Mouse (Mus musculus): ENCODE results near the gene Gm49510. TPM values are rescaled to one million over a fixed set of nuclear protein-coding genes. Genes with fewer than 3 reads are reported as not detected.

The Gm49510 gene
- polyA plus RNA-seq, 1 experiment: 8.0 TPM

DNA sequence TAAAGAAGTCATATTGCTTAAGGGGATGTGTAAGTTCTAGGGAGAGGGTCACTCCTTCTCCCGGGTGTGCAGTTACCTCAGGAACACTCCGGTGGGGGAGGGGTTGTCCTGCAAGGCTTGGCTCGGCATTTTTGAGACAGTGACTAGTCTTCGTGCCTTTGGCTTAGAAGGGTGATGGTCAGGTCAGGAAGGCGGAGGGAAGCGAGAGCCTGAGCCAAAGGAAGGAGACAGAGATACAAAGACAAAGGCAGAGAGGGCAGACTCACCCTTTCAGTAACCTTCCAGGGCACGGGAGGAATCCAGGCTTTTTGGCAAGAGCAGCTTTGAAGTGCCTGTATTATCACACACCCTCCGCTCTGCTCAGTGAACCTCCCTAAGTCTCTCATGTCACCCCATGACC, 25.7 kb downstream of the Gm49510 start:
- peaks cover 16% of the 10 kb centered on the region for H3K36me3 ChIP-seq (replicated peaks; ENCODE audit: low read length)
- H3K4me1 ChIP-seq: peaks cover 89% of the 10 kb centered on the region
- H3K27me3 ChIP-seq (replicated peaks): peaks cover 23% of the 10 kb centered on the region
- TF ChIP-seq FLI1 (IDR thresholded peaks at IDR 0.05; ENCODE audit: low read length) (no peak), GATA1 (IDR thresholded peaks at IDR 0.05; ENCODE audit: borderline replicate concordance, low read length) (no peak)
- H3K9me3 ChIP-seq: peaks cover 11% of the 10 kb centered on the region
- H3K4me3 ChIP-seq (replicated peaks): no peak overlapping the region

- Histone ChIP-seq H3K27me3 (replicated peaks) (peaks cover 21% of the 10 kb centered on the region), H3K4me1 (peaks cover 93% of the 10 kb centered on the region), H3K9me3 (peaks cover 10% of the 10 kb centered on the region), H3K4me3 (replicated peaks) (peak within 1 kb of the TSS; percentile 89), H3K36me3 (replicated peaks; ENCODE audit: low read length) (peaks cover 17% of the 10 kb centered on the region)
- TF ChIP-seq FLI1 (IDR thresholded peaks at IDR 0.05; ENCODE audit: low read length) (no peak), GATA1 (IDR thresholded peaks at IDR 0.05; ENCODE audit: borderline replicate concordance, low read length) (no peak)
Measured at GRCm38 (mm10) chr15:78926021-78926919, 26.8 kb downstream of the Gm49510 start, which contains the start of gene Lgals1. Gene Lgals1, plus strand, starts transcription at chr15:78926725.

DNA sequence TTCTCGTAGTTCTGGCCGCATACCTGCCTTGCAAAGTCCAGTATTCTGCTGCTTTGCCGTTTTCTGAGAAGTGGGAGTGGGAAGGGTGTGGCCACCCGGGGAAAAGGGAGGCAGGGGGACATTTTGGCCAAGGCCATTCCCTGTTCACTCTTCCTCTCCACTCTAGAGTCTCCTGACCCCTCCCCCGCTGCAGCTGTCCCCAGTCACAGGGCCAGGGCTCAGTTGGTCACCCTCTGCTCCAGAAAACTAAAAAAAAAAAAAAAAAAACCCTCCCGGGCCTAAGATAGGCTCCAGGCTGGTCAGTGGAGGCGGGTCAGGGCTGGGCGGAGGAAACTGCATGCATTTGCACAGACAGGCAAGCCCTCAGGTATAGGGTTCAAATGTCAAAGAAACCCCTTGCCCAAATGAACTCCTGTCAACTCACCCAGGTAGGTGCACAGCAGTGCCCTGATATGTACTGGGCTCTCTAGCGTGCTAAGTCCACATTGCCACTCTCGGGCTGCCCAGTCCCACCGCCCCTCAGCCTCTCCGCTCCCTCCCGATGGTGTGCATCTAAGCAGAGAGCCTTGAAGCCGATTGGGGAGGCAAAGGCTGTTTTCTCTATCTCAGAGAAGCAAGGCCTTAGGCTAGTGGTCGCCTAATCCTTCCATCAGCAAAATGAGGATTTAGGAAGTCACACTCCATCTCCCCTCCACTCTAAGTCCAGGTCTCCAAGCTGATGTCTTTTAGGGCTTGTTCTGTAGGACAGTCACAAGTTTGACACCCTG, 27.7 kb downstream of the Gm49510 start:
- Histone ChIP-seq H3K4me3 (replicated peaks) (peak overlapping the region; percentile 89), H3K36me3 (replicated peaks; ENCODE audit: low read length) (peaks cover 12% of the 10 kb centered on the region), H3K4me1 (peaks cover 89% of the 10 kb centered on the region), H3K27me3 (replicated peaks) (peaks cover 15% of the 10 kb centered on the region), H3K9me3 (peaks cover 1% of the 10 kb centered on the region; the same call in 1 of the 2 replicates)
- TF ChIP-seq GATA1 (IDR thresholded peaks at IDR 0.05; ENCODE audit: borderline replicate concordance, low read length) (no peak), FLI1 (IDR thresholded peaks at IDR 0.05; ENCODE audit: low read length) (no peak)

DNA sequence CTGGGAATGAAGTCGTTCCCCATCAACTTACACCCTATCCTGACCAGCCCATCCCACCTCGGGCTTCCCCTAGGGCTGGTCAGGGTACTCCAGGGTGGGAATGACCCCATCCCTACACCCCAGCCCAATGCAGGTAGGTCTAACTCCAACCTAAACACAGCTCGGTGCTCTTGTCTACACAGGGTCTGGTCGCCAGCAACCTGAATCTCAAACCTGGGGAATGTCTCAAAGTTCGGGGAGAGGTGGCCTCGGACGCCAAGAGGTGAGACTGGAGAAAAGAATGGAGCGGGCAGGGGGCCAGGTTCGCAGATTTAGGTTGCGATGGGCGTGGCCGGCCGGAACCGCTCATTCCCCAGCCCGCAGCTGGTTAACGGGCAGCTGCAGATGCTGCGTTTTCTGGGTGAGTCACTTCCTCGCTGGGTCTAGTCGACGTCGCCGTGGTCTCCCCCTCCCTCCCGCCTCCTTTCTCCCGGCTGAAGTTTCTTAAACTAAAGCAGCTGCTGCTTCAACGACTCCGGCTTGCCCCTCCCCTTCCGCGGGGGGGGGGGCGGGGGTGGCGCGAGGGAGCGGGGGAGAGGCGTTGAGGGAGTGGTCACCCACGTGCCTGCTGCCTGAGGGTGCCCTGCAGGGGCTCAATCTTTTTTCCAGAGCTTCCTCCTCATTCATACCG, 28.5 kb downstream of the Gm49510 start:
- H3K27me3 ChIP-seq (replicated peaks): peaks cover 14% of the 10 kb centered on the region
- peaks cover 12% of the 10 kb centered on the region for H3K36me3 ChIP-seq (replicated peaks; ENCODE audit: low read length)
- no peak for TF ChIP-seq GATA1 (IDR thresholded peaks at IDR 0.05; ENCODE audit: borderline replicate concordance, low read length)
- TF ChIP-seq FLI1 (IDR thresholded peaks at IDR 0.05; ENCODE audit: low read length): no peak
- peaks cover 86% of the 10 kb centered on the region for H3K4me1 ChIP-seq
- no peaks in the 10 kb centered on the region for H3K9me3 ChIP-seq
- peak overlapping the region; percentile 89 for H3K4me3 ChIP-seq (replicated peaks)

- no peak for TF ChIP-seq FLI1 (IDR thresholded peaks at IDR 0.05; ENCODE audit: low read length)
- no peak for TF ChIP-seq GATA1 (IDR thresholded peaks at IDR 0.05; ENCODE audit: borderline replicate concordance, low read length)
- Histone ChIP-seq H3K4me3 (replicated peaks) (peak overlapping the region; percentile 89), H3K36me3 (replicated peaks; ENCODE audit: low read length) (peaks cover 12% of the 10 kb centered on the region), H3K27me3 (replicated peaks) (peaks cover 14% of the 10 kb centered on the region), H3K9me3 (no peaks in the 10 kb centered on the region), H3K4me1 (peaks cover 85% of the 10 kb centered on the region)
Measured at GRCm38 (mm10) chr15:78928539-78928938, 29.1 kb downstream of the Gm49510 start.

- TF ChIP-seq FLI1 (IDR thresholded peaks at IDR 0.05; ENCODE audit: low read length): no peak
- no peak for TF ChIP-seq GATA1 (IDR thresholded peaks at IDR 0.05; ENCODE audit: borderline replicate concordance, low read length)
- no peak overlapping the region for H3K4me3 ChIP-seq (replicated peaks)
- H3K27me3 ChIP-seq (replicated peaks): peaks cover 14% of the 10 kb centered on the region
- peaks cover 76% of the 10 kb centered on the region for H3K4me1 ChIP-seq
- peaks cover 12% of the 10 kb centered on the region for H3K36me3 ChIP-seq (replicated peaks; ENCODE audit: low read length)
- no peaks in the 10 kb centered on the region for H3K9me3 ChIP-seq
Measured at GRCm38 (mm10) chr15:78930192-78930706, 30.8 kb downstream of the Gm49510 start.

- H3K4me1 ChIP-seq: peaks cover 76% of the 10 kb centered on the region
- H3K27me3 ChIP-seq (replicated peaks): peaks cover 13% of the 10 kb centered on the region
- H3K36me3 ChIP-seq (replicated peaks; ENCODE audit: low read length): peaks cover 12% of the 10 kb centered on the region
- TF ChIP-seq FLI1 (IDR thresholded peaks at IDR 0.05; ENCODE audit: low read length) (no peak), GATA1 (IDR thresholded peaks at IDR 0.05; ENCODE audit: borderline replicate concordance, low read length) (no peak)
- no peaks in the 10 kb centered on the region for H3K9me3 ChIP-seq
- no peak overlapping the region for H3K4me3 ChIP-seq (replicated peaks)
Measured at GRCm38 (mm10) chr15:78930801-78931426, 31.4 kb downstream of the Gm49510 start.

GRCm38 (mm10) chr15:78931577-78931976, 32.1 kb downstream of the Gm49510 start:
- H3K4me3 ChIP-seq (replicated peaks): no peak overlapping the region
- H3K9me3 ChIP-seq: no peaks in the 10 kb centered on the region
- TF ChIP-seq GATA1 (IDR thresholded peaks at IDR 0.05; ENCODE audit: borderline replicate concordance, low read length): no peak
- no peak for TF ChIP-seq FLI1 (IDR thresholded peaks at IDR 0.05; ENCODE audit: low read length)
- peaks cover 11% of the 10 kb centered on the region for H3K27me3 ChIP-seq (replicated peaks)
- H3K36me3 ChIP-seq (replicated peaks; ENCODE audit: low read length): peaks cover 17% of the 10 kb centered on the region
- H3K4me1 ChIP-seq: peaks cover 76% of the 10 kb centered on the region
